Mouse (Mus musculus): ENCODE results near the gene Mapk12.

Mapk12 gene

GRCm38 (mm10) chr15:89140659-89141252, at the start of gene Mapk12:
Gene Mapk12 (minus strand): TSS chr15:89140703.
- in situ Hi-C loops (cut with MboI) = no loop called here

- in situ Hi-C loops (cut with MboI) = no loop called here
These were observed 44.4 kb upstream of the Mapk12 start for GRCm38 (mm10) chr15:89184937-89185227.

GRCm38 (mm10) chr15:89184141-89184936, 43.8 kb upstream of the Mapk12 start:
- in situ Hi-C loops (cut with MboI) = no loop called here

GRCm38 (mm10) chr15:89182842-89183241, 42.3 kb upstream of the Mapk12 start:
- in situ Hi-C loops (cut with MboI) = no loop called here

GRCm38 (mm10) chr15:89182328-89182741, 41.8 kb upstream of the Mapk12 start:
- in situ Hi-C loops (cut with MboI) = no loop called here

- in situ Hi-C loops (cut with MboI) = no loop called here
These were observed 41.2 kb upstream of the Mapk12 start for GRCm38 (mm10) chr15:89181561-89182270.

GRCm38 (mm10) chr15:89180571-89181229, 40.2 kb upstream of the Mapk12 start, which contains the start of gene Plxnb2:
Gene Plxnb2 (minus strand): TSS chr15:89180788.
- in situ Hi-C loops (cut with MboI) = no loop called here

GRCm38 (mm10) chr15:89180081-89180541, 39.6 kb upstream of the Mapk12 start:
- in situ Hi-C loops (cut with MboI) = no loop called here

GRCm38 (mm10) chr15:89179630-89179964, 39.1 kb upstream of the Mapk12 start:
- in situ Hi-C loops (cut with MboI) = no loop called here

GRCm38 (mm10) chr15:89178954-89179629, 38.6 kb upstream of the Mapk12 start:
- in situ Hi-C loops (cut with MboI) = no loop called here

GRCm38 (mm10) chr15:89178260-89178860, 37.9 kb upstream of the Mapk12 start:
- in situ Hi-C loops (cut with MboI) = no loop called here

GRCm38 (mm10) chr15:89177576-89178259, 37.2 kb upstream of the Mapk12 start:
- in situ Hi-C loops (cut with MboI) = no loop called here

GRCm38 (mm10) chr15:89177121-89177520, 36.6 kb upstream of the Mapk12 start:
- in situ Hi-C loops (cut with MboI) = no loop called here

- in situ Hi-C loops (cut with MboI) = no loop called here
These were observed 35.1 kb upstream of the Mapk12 start for GRCm38 (mm10) chr15:89175411-89176155.

GRCm38 (mm10) chr15:89174889-89175339, 34.4 kb upstream of the Mapk12 start:
- in situ Hi-C loops (cut with MboI) = no loop called here

GRCm38 (mm10) chr15:89173906-89174214, 33.4 kb upstream of the Mapk12 start:
- in situ Hi-C loops (cut with MboI) = no loop called here

- in situ Hi-C loops (cut with MboI) = no loop called here
These were observed 32.8 kb upstream of the Mapk12 start for GRCm38 (mm10) chr15:89173024-89173905.

GRCm38 (mm10) chr15:89172276-89172935, 31.9 kb upstream of the Mapk12 start:
- in situ Hi-C loops (cut with MboI) = no loop called here
